Mouse (Mus musculus): ENCODE measurements at regions not wholly inside any gene's neighbourhood (a gene's known extent, or its start where the extent isn't known, plus 50 kb on each side); places are given as distances from the start of the nearest gene placed in this dataset.

DNA sequence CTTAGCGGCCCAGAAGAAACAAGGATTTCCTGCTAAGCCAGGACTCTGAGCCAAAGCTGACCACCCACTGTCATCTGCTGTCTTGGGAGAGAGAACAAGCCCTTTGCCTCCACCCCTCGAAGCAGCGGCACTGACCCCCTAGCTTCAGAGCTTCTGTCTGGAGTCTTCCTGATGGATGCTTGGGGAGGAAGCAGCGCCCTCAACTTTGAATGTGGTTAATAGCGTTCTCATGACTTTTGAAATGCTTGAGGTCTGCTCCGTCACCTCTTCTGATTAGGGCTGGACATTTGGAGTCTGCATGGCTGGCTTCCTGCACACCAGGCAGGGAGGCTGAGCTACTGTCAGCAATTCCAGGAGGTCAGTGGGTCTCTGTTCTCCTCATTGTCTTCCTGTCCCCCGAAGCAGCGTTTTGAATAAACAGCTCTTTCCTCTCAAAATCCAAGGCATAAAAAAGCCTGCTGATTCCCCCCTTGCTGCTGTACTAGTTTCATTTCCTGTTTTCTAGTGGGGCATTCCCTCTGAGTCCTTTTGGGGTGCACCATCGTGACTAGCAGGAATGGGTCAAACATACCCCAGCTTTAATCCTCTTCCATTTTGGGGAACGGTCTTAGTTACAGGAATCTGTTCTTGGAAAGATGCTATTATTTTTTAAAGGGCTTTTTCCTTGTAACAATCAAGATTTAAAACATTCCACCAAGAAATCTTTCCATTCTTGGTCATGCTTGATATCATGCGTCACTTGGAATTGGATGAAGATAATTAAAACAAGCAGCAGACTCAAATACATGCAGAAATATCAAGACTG, 256.0 kb downstream of the Ankrd16 start:
- in situ Hi-C loops (cut with MboI, MseI), result loop anchor here (10.0 kb wide), 1 partner anchor 151 kb away; no protein-coding TSS in a partner anchor

- in situ Hi-C loops (cut with MboI, MseI), result loop anchor here (10.0 kb wide), 1 partner anchor 151 kb away; no protein-coding TSS in a partner anchor
Measured at GRCm38 (mm10) chr2:12034323-12034585, 256.6 kb downstream of the Ankrd16 start.

DNA sequence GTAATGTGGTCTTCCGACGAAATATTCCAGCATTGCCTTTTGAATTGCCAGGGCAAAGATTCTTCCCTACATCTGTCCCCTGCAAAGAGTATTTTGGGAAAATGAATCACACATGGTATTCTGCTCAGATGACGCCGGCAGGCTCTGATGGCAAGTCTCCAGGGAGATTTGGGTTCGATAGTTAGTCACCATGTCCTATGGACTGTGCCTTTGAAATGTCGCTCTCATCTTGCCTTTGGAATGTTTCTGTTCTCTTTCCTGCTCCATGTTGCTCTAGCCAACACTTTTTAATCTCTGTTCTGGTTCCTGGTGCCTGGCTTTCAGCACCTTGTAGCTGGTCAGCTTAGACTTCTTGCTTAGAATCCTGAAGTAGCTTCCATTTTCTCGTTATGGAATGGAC, 252.3 kb downstream of the Itga8 start:
- in situ Hi-C loops (cut with MboI, MseI), result no loop called here

GRCm38 (mm10) chr2:12049972-12050371, 251.8 kb downstream of the Itga8 start:
- in situ Hi-C loops (cut with MboI, MseI), result loop anchor here (10.0 kb wide), 1 partner anchor 1845 kb away; no protein-coding TSS in a partner anchor

- in situ Hi-C loops (cut with MboI, MseI), result loop anchor here (10.0 kb wide), 1 partner anchor 1841 kb away; no protein-coding TSS in a partner anchor
Measured at GRCm38 (mm10) chr2:12053404-12054164, 248.1 kb downstream of the Itga8 start.

DNA sequence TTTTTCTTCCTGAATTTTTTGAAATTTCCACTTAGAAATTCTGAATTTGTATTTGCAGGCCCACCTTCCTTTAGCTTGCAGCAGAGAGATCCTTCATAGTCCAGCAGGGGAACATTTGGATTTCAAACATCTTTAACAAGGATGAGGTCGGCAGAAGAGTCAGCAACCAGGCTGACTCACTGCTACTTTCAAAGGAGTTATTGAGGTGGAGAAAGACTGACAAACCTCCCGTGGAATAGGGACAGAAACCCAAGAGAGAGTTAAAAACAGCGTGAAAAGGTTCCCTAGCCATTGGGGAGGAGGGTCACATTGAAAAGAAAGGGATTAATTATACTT, 247.6 kb downstream of the Itga8 start:
- in situ Hi-C loops (cut with MboI, MseI), result loop anchor here (10.0 kb wide), 1 partner anchor 1841 kb away; no protein-coding TSS in a partner anchor

Data from T-helper 2 cell (primary cell).